Mouse (Mus musculus) adrenal gland, postnatal 10 days (tissue): ENCODE data around the gene Ect2. TPM values are rescaled to one million over a fixed set of nuclear protein-coding genes. Genes with fewer than 3 reads are reported as not detected.

Experiments
- DNase-seq: peaks from one replicate; pipeline ENCODE4 v3.0.0; 2021; ENCODE audit warnings: mixed read lengths
- total RNA-seq, 2 experiments: library from RNA; stranded (reverse); gene quantifications; 2 replicates each; pipeline ENCODE4 v1.2.3; 2021

The Ect2 gene
- total RNA-seq, 2 experiments from 2014 or later = 13.2 to 17.2 TPM

GRCm38 (mm10) chr3:27070340-27070739, 83.3 kb downstream of the Ect2 start:
- DNase-seq = no peak

- no peak for DNase-seq
These were observed 86.5 kb downstream of the Ect2 start for GRCm38 (mm10) chr3:27067206-27067605.

- no peak for DNase-seq
These were observed 88.8 kb downstream of the Ect2 start for GRCm38 (mm10) chr3:27064886-27065285.

- no peak for DNase-seq
These were observed 90.0 kb downstream of the Ect2 start for GRCm38 (mm10) chr3:27063399-27064260.

GRCm38 (mm10) chr3:27060441-27060840, 93.2 kb downstream of the Ect2 start:
- DNase-seq = peak; percentile 47

GRCm38 (mm10) chr3:27059529-27060322, 94.0 kb downstream of the Ect2 start:
- DNase-seq = no peak

GRCm38 (mm10) chr3:27055471-27055870, 98.2 kb downstream of the Ect2 start:
- DNase-seq = no peak

GRCm38 (mm10) chr3:27054766-27055165, 98.9 kb downstream of the Ect2 start:
- DNase-seq = peak; percentile 9

Other genes with a start within 250 kb of the Ect2 start
- gene Nceh1, start 29.1 kb upstream of the Ect2 start, total RNA-seq = 10 to 100 TPM; 65.9 to 80.9 TPM
- gene Tnfsf10, start 163.2 kb upstream of the Ect2 start, total RNA-seq = 10 to 100 TPM in 1 of 2 experiments, 1 to 10 TPM in 1; 8.0 to 15.0 TPM
- gene Ghsr, start 217.5 kb upstream of the Ect2 start, total RNA-seq = not detected